In the genomic region with DNA sequence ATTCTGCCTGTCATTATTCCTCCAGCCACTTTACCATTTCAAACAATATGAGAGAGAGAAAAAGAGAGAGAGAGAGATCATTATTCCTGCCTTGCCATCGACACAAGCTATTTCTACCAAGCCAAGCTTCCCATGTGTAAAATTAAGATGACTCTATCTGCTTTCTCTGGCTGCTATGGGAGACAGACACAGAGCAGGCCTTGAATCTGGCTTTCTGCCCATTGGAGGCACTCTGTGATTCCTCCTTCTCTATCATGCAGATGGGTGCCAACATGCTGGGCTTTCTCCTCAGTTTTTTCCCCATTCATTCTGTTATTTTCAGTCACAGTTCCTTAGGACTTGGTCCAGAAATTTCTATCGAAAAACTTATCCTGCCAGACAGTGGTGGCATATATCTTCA, we compare ENCODE assay signal across 12 mouse cellular contexts. TPM values are rescaled to one million over a fixed set of nuclear protein-coding genes. Genes with fewer than 3 reads are reported as not detected.
DNase-seq lines count a peak whose midpoint lies in the region; ATAC-seq lines count a peak whose summit lies in the region.
"Had no signal": no experiment of that assay in that cellular context is flagged by ENCODE, and none has a peak within 500 bp of the region (broad histone marks: within the 10 kb centered on the region; RNA-seq: fewer than 3 reads in every experiment).

No protein-coding gene starts in this region.

- WGBS in hindbrain, embryonic 16.5 days = 36% methylated on average over 2 of the region's 2 CpGs
- 74% methylated on average over 2 of the region's 2 CpGs for WGBS in hindbrain, embryonic 13.5 days

- H3K27me3 ChIP-seq in hindbrain, embryonic 16.5 days (replicated peaks; ENCODE audit: control insufficient read depth, insufficient read depth, low read length) = no peaks in the 10 kb centered on the region
- H3K27me3 ChIP-seq in hindbrain, embryonic 13.5 days = no peaks in the 10 kb centered on the region
- H3K27me3 ChIP-seq: heart, embryonic 12.5 days had no signal

- peak; percentile 77 for ATAC-seq in hindbrain, embryonic 16.5 days
- ATAC-seq in hindbrain, embryonic 13.5 days (ENCODE audit: low FRiP score) = no peak
- no peak for ATAC-seq in erythroblast, adult 5-6 weeks (replicated peaks; ENCODE audit: low FRiP score, poor library complexity, severe bottlenecking)

- H3K36me3 ChIP-seq in hindbrain, embryonic 16.5 days (ENCODE audit: control insufficient read depth, insufficient read depth, low read length) = no peaks in the 10 kb centered on the region
- H3K36me3 ChIP-seq in hindbrain, embryonic 13.5 days = no peaks in the 10 kb centered on the region
- H3K36me3 ChIP-seq: heart, embryonic 12.5 days had no signal

- no peaks in the 10 kb centered on the region for H3K4me1 ChIP-seq in hindbrain, embryonic 16.5 days (ENCODE audit: control insufficient read depth, insufficient read depth, low read depth, low read length)
- H3K4me1 ChIP-seq in hindbrain, embryonic 13.5 days (replicated peaks) = 0 out of 2 replicates have a peak, but pooled peaks cover 6% of the 10 kb centered on the region
- H3K4me1 ChIP-seq: heart, embryonic 12.5 days had no signal

- no peak overlapping the region for H3K4me2 ChIP-seq in hindbrain, embryonic 16.5 days (ENCODE audit: low read length)
- no peak overlapping the region for H3K4me2 ChIP-seq in hindbrain, embryonic 13.5 days
- H3K4me2 ChIP-seq: heart, embryonic 12.5 days had no signal

- DNase-seq in MN1 (ENCODE audit: low spot score) (peak; percentile 23), adipocyte (ENCODE audit: low spot score) (peak; percentile 24)
- peak; percentile 39 to 46 for DNase-seq in layer of hippocampus, adult 8-10 months (ENCODE audit: low spot score in 2 of 2)
- DNase-seq in T-cell, adult 2 months (ENCODE audit: low spot score) = no peak
- no peak for DNase-seq in spleen, postnatal 14 days (ENCODE audit: low spot score in 2 of 2)
- DNase-seq: kidney, postnatal 36 days had no signal

- H3K9ac ChIP-seq in hindbrain, embryonic 16.5 days (ENCODE audit: low read depth, low read length) = no peak overlapping the region
- H3K9ac ChIP-seq in hindbrain, embryonic 13.5 days = no peak overlapping the region
- H3K9ac ChIP-seq: heart, embryonic 12.5 days had no signal

- H3K9me3 ChIP-seq in hindbrain, embryonic 16.5 days (ENCODE audit: control insufficient read depth, low read length) = no peaks in the 10 kb centered on the region
- no peaks in the 10 kb centered on the region for H3K9me3 ChIP-seq in hindbrain, embryonic 13.5 days
- H3K9me3 ChIP-seq: heart, embryonic 12.5 days had no signal

- H3K4me3 ChIP-seq in hindbrain, embryonic 16.5 days (ENCODE audit: low read length) = no peak overlapping the region
- no peak overlapping the region for H3K4me3 ChIP-seq in hindbrain, embryonic 13.5 days
- H3K4me3 ChIP-seq: heart, embryonic 12.5 days had no signal

- H3K27ac ChIP-seq in hindbrain, embryonic 16.5 days (ENCODE audit: low read depth, low read length) = no peak overlapping the region
- no peak overlapping the region for H3K27ac ChIP-seq in hindbrain, embryonic 13.5 days

RNA-seq across cellular contexts. Expression of a gene that starts 4.6 kb away (rescaled TPM):
- polyA plus RNA-seq in hindbrain, embryonic 16.5 days (2015; fragmentation: Nextera tagmentation; extraction: Ambion mirVana) = not detected in 2 replicates
- not detected in 2 replicates for polyA plus RNA-seq in hindbrain, embryonic 13.5 days (2015; fragmentation: Nextera tagmentation; extraction: Ambion mirVana)
- total RNA-seq in layer of hippocampus, adult 8-10 months (2022) = not detected
- not detected in 2 replicates for total RNA-seq in erythroblast, adult 5-6 weeks (2015; ENCODE audit: low replicate concordance)
- not detected in 2 replicates for total RNA-seq in erythroblast, adult 5-6 weeks (2017; ENCODE audit: low replicate concordance)
- total RNA-seq: gastrocnemius, adult 18-20 months; liver, adult 2 months had no signal
- polyA plus RNA-seq: heart, embryonic 12.5 days; liver, adult 2 months had no signal

RNA-seq across cellular contexts. Expression of a gene that starts 30.2 kb away (rescaled TPM):
- polyA plus RNA-seq in hindbrain, embryonic 16.5 days (2015; fragmentation: Nextera tagmentation; extraction: Ambion mirVana) = 0.25 and 0.26 TPM in 2 replicates
- 0.19 and 0.48 TPM in 2 replicates for polyA plus RNA-seq in hindbrain, embryonic 13.5 days (2015; fragmentation: Nextera tagmentation; extraction: Ambion mirVana)
- total RNA-seq in layer of hippocampus, adult 8-10 months (2022) = under 1 TPM; 0.29 to 0.75 (median 0.45) TPM
- total RNA-seq in erythroblast, adult 5-6 weeks (2015; ENCODE audit: low replicate concordance) = not detected in 2 replicates
- total RNA-seq in erythroblast, adult 5-6 weeks (2017; ENCODE audit: low replicate concordance) = not detected in 2 replicates
- total RNA-seq: gastrocnemius, adult 18-20 months; liver, adult 2 months had no signal
- polyA plus RNA-seq: heart, embryonic 12.5 days; liver, adult 2 months had no signal

RNA-seq across cellular contexts. Expression of a gene that starts 57.6 kb away (rescaled TPM):
- polyA plus RNA-seq in hindbrain, embryonic 16.5 days (2015; fragmentation: Nextera tagmentation; extraction: Ambion mirVana) = 32.6 and 37.3 TPM in 2 replicates
- 8.3 and 9.8 TPM in 2 replicates for polyA plus RNA-seq in hindbrain, embryonic 13.5 days (2015; fragmentation: Nextera tagmentation; extraction: Ambion mirVana)
- 10 to 100 TPM; 11.2 to 13.6 (median 12.6) TPM for total RNA-seq in layer of hippocampus, adult 8-10 months (2022)
- not detected in 2 replicates for total RNA-seq in erythroblast, adult 5-6 weeks (2015; ENCODE audit: low replicate concordance)
- not detected in 2 replicates for total RNA-seq in erythroblast, adult 5-6 weeks (2017; ENCODE audit: low replicate concordance)
- total RNA-seq: gastrocnemius, adult 18-20 months had no signal

Comparison
In these comparisons a context has a peak if more than half of its experiments do, and no peak if none do; other contexts are left out.
1. DNase-seq: peak in MN1 (single experiment), adipocyte (single experiment) and layer of hippocampus, adult 8-10 months (2 of 2); none in T-cell, adult 2 months (single experiment) and spleen, postnatal 14 days (0 of 2).
2. RNA of a gene that starts 57.6 kb away (total RNA-seq): 11.2 to 13.6 TPM in layer of hippocampus, adult 8-10 months; not detected in erythroblast, adult 5-6 weeks; every median in the first group is over 10 times any median in the second.